Mouse (Mus musculus): ENCODE results near the gene Tfap2d.

GRCm38 (mm10) chr1:19088078-19088477 lies 14.7 kb upstream of the Tfap2d start:
- TF ChIP-seq GATA1 (IDR thresholded peaks at IDR 0.05; ENCODE audit: borderline replicate concordance, low read length) (no peak), FLI1 (IDR thresholded peaks at IDR 0.05; ENCODE audit: low read length) (no peak)

Data from megakaryocyte, embryonic 14.5 days (primary cell).